Mouse (Mus musculus) ES-E14 (cell line): ENCODE results near the gene Slc6a3. TPM values are rescaled to one million over a fixed set of nuclear protein-coding genes. Genes with fewer than 3 reads are reported as not detected.
A peak's percentile ranks its signal among the peaks of the same experiment; 100 is the strongest.

ENCODE experiments used
- DNase-seq: peaks from one replicate; pipeline ENCODE4 v3.0.0-alpha.2; 2013; ENCODE audit warnings: low read depth, low spot score
- H3K27ac ChIP-seq: 2 replicates; pipeline ENCODE4 v1.5.1; 2012; ENCODE audit warnings: low read depth, mild to moderate bottlenecking, low read length, moderate library complexity, mixed read lengths; ENCODE audit not compliant: poor library complexity, insufficient read depth, severe bottlenecking
- H3K36me3 ChIP-seq: 2 replicates; pipeline ENCODE4 v1.6.1; 2012; ENCODE audit warnings: mild to moderate bottlenecking, low read length, moderate library complexity, mixed read lengths; ENCODE audit not compliant: control insufficient read depth, poor library complexity, insufficient read depth, severe bottlenecking
- H3K4me1 ChIP-seq, 2 experiments: fragments of 150-350 bp in 1 of 2; sonication (generic) in 1 of 2; 2 replicates each; pipeline ENCODE4 v1.6.1; 2012; ENCODE audit warnings: low read length in 2 of 2, mild to moderate bottlenecking in 1 of 2, mixed read lengths in 1 of 2; ENCODE audit not compliant: control insufficient read depth in 2 of 2, insufficient read depth in 2 of 2, poor library complexity in 1 of 2
- H3K4me3 ChIP-seq, 2 experiments: fragments of 150-350 bp in 1 of 2; sonication (generic) in 1 of 2; 2 replicates each; pipeline ENCODE4 v1.5.1; 2012; ENCODE audit warnings: low read length in 2 of 2, low read depth in 1 of 2, mild to moderate bottlenecking in 1 of 2, mixed read lengths in 1 of 2; ENCODE audit not compliant: insufficient read depth in 1 of 2, poor library complexity in 1 of 2, severe bottlenecking in 1 of 2
- H3K9ac ChIP-seq: 2 replicates; pipeline ENCODE4 v1.6.1; 2012; ENCODE audit warnings: low read depth, mild to moderate bottlenecking, low read length, mixed read lengths; ENCODE audit not compliant: poor library complexity, insufficient read depth, severe bottlenecking
- H3K9me3 ChIP-seq: fragments of 150-350 bp; sonication (generic); 2 replicates; pipeline ENCODE4 v1.6.1; 2012; ENCODE audit warnings: low read depth, mild to moderate bottlenecking, low read length; ENCODE audit not compliant: control insufficient read depth, insufficient read depth
- CHD2 ChIP-seq: IDR thresholded peaks from 2 replicates; pipeline ENCODE4 v1.6.1; 2014; ENCODE audit warnings: mild to moderate bottlenecking, low read depth, low read length, inconsistent platforms
- HCFC1 ChIP-seq: IDR thresholded peaks from 2 replicates; pipeline ENCODE4 v1.6.1; 2012; ENCODE audit warnings: low read length, inconsistent platforms, borderline replicate concordance; ENCODE audit not compliant: insufficient read depth
- MAFK ChIP-seq: IDR thresholded peaks from 2 replicates; pipeline ENCODE4 v1.6.1; 2014; ENCODE audit warnings: mild to moderate bottlenecking, low read depth, low read length, inconsistent platforms; ENCODE audit not compliant: insufficient read depth
- ZC3H11A ChIP-seq: IDR thresholded peaks from 2 replicates; pipeline ENCODE4 v1.6.1; 2012; ENCODE audit warnings: low read depth, mild to moderate bottlenecking, inconsistent platforms, low read length, borderline replicate concordance
- ZNF384 ChIP-seq: IDR thresholded peaks from 2 replicates; pipeline ENCODE4 v1.6.1; 2012; ENCODE audit warnings: low read depth, low read length, inconsistent platforms
- in situ Hi-C, 2 experiments: fragments of 600-800 bp; cut with MboI; formaldehyde crosslinking; loops; one replicate each; pipeline ENCODE4 v1.15.1; 2025; ENCODE audit warnings: low sequenced_read_pairs in 2 of 2, inconsistent platforms in 1 of 2; ENCODE audit not compliant: unreplicated experiment in 2 of 2
- total RNA-seq: library from RNA; depleted of rRNA; stranded (reverse); fragments of 300-350 nt; gene quantifications from 2 replicates; pipeline ENCODE4 v1.2.3, GENCODE M21; 2012

Slc6a3 gene
- total RNA-seq, 1 experiment, result 0.18 TPM

DNA sequence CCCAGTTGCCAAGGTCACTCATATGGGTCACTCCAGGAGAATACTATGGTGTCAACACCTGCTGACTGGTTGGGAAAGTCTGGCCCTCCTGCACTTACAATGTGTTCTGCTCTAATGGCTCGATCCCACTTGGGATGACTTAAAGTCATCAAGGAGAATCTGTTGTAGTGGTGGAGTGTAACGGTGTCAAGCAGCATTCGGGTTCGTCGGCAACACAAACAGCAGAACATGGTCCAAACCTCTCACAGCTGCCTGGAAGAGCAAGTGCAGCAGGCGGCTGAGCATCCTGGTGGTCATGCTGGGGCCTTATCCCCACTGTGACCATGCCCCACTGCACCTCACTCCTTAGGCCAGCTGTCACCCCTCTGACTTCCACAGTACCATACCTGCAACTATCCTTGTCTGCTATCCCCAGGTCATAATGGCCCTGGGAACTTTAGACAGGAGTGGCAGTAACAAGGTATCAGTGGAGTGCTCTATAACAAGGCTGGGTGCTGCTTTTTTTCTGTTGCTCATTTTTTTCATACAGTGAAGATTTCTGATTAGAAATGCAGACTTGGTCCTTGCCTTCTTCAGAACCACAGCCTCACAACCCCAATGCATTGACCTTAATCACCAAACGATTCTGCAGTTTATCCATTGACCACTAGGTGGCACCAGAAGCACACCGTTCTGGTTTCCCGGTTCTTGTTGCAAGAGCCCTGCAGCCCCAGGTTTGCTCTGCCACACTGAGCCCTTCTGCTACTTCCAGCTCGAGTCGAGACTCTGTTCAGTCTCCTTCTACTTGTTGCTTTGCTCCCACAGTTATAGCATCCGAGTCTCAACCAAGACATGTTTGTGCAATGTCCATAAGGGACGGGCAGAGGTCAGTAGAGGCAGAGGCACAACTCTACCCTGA is 23.5 kb upstream of the Slc6a3 start:
- peaks cover 41% of the 10 kb centered on the region for H3K36me3 ChIP-seq
- H3K9me3 ChIP-seq, result no peaks in the 10 kb centered on the region
- H3K9ac ChIP-seq, result no peak overlapping the region
- no peak overlapping the region for H3K4me3 ChIP-seq
- in situ Hi-C loops, result loop anchor here in 1 of 2 experiments (10.0 kb wide), 1 partner anchor 182 kb away; no protein-coding TSS in a partner anchor
- peak; percentile 75 for DNase-seq
- TF ChIP-seq ZC3H11A, result peak; percentile 90; the same call in 1 of the 2 replicates
- TF ChIP-seq HCFC1, result no peak
- no peak for TF ChIP-seq MAFK
- H3K27ac ChIP-seq, result no peak overlapping the region
- 0 out of 4 replicates have a peak, but pooled peaks cover 0 to 3% of the 10 kb centered on the region in 2 experiments for H3K4me1 ChIP-seq

DNA sequence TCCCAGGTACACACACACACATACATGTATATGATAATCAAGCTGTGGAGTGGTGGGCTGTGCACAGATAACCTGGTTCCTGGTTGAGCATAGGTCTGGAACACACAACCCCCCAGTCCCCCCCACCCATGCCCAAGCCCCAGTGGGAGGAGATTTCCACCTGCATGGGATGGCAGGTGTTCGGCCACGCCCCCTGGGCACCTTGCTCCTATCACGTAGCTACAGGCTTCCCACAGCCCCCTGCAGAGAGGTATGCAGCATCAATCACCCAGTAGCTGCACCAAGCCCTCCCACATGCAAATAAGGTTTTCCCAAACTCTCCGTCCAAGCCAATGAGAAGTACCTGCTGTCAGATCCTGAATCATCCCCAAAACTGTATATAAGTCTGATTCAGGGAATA is 19.7 kb upstream of the Slc6a3 start:
- Histone ChIP-seq H3K36me3 (peaks cover 31% of the 10 kb centered on the region), H3K9ac (no peak overlapping the region), H3K27ac (no peak overlapping the region), H3K4me3 (no peak overlapping the region), H3K9me3 (no peaks in the 10 kb centered on the region), H3K4me1 (0 out of 4 replicates have a peak, but pooled peaks cover 0 to 3% of the 10 kb centered on the region in 2 experiments)
- in situ Hi-C loops, result loop anchor here in 1 of 2 experiments (10.0 kb wide), 1 partner anchor 178 kb away; no protein-coding TSS in a partner anchor
- no peak for DNase-seq
- TF ChIP-seq CHD2 (no peak), MAFK (no peak), HCFC1 (no peak), ZC3H11A (no peak), ZNF384 (no peak)

DNA sequence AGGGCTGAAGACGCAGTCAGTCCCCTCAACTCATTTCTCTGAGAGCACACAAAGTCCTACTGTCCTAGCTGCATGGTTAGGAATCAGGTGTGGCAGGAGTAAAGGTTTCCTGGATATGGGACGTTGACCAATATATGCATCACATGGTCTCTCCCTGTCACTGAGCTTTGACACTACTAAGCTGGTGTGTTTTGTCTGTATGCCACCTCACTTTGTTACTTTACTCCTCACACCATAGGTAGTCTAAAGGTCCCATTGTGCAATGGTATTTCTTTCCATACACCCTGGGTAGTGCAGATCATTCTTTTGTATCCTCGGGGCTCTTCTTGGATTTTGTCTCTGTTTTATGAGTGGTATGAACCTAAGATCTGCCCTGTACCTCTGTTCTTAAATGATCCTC is 2.8 kb upstream of the Slc6a3 start:
- H3K4me3 ChIP-seq, result no peak overlapping the region
- H3K4me1 ChIP-seq, result peaks cover 0 to 2% of the 10 kb centered on the region in 2 experiments; a peak in 1 of 4 replicates
- H3K9me3 ChIP-seq, result no peaks in the 10 kb centered on the region
- no peaks in the 10 kb centered on the region for H3K36me3 ChIP-seq
- no peak for DNase-seq
- no peak overlapping the region for H3K27ac ChIP-seq
- no peak overlapping the region for H3K9ac ChIP-seq
- in situ Hi-C loops, result no loop called here
- TF ChIP-seq CHD2 (no peak), ZNF384 (no peak), HCFC1 (no peak), ZC3H11A (no peak), MAFK (no peak)

DNA sequence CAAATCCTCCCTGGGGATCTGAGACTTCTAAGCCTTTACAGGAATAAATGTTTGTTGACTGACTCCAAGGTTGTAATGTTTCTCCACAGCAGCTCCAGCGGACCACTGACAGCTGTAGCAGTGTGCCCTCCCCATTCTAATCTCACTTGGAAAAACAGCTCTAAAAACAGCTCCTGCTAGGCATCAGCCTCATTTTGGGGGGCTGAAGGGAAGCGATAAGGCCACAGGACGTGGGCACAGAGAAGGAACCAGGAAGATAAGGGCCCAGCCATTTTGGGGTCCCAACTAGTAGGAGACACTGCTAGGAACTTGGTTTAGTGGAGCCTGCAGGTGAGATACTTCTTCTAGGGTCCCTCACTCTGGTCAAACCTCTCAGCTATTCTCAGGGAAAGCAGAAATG is 1.3 kb upstream of the Slc6a3 start:
- no peak overlapping the region for H3K9ac ChIP-seq
- no peak for DNase-seq
- peaks cover 0 to 2% of the 10 kb centered on the region in 2 experiments; a peak in 1 of 4 replicates for H3K4me1 ChIP-seq
- no peak overlapping the region for H3K4me3 ChIP-seq
- no peaks in the 10 kb centered on the region for H3K9me3 ChIP-seq
- no peaks in the 10 kb centered on the region for H3K36me3 ChIP-seq
- H3K27ac ChIP-seq, result no peak overlapping the region
- TF ChIP-seq CHD2 (no peak), ZC3H11A (no peak), MAFK (no peak), HCFC1 (no peak), ZNF384 (no peak)
- in situ Hi-C loops, result no loop called here
